Comparison of ENCODE assay signal across 12 mouse cellular contexts in the genomic region with DNA sequence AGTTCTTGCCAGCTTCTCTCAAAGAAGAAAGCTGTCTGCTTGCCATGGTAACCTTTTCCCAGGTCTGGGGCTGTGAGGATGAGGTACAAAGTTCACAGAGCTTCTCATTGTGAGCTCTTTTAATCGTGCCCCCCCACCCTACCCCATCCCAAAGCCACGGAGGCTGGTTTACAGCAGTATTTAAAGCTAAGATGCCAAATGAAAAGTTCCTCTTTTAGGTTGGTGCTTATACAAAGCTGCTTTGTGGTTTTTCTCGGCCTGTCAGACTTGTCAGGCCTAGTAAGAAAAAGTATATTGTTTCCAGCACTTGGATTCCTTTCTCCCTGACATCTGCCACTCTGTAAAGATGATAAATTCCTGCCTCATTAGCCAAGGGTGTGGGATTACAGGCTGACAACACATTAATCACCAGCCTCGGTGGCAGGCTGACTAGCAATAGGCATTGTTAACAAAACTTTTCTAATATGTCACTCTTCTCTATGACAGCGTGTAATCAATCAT.
DNase-seq lines count a peak whose midpoint lies in the region; ATAC-seq lines count a peak whose summit lies in the region.
"Had no signal": no experiment of that assay in that cellular context is flagged by ENCODE, and none has a peak within 500 bp of the region (broad histone marks: within the 10 kb centered on the region; RNA-seq: fewer than 3 reads in every experiment).

No protein-coding gene starts in this region.

- no peaks in the 10 kb centered on the region for H3K27me3 ChIP-seq in intestine, embryonic 14.5 days (replicated peaks; ENCODE audit: control insufficient read depth, insufficient read depth, low read length)
- no peaks in the 10 kb centered on the region for H3K27me3 ChIP-seq in intestine, embryonic 15.5 days (replicated peaks)
- H3K27me3 ChIP-seq in embryonic facial prominence, embryonic 15.5 days, result no peaks in the 10 kb centered on the region
- no peaks in the 10 kb centered on the region for H3K27me3 ChIP-seq in kidney, embryonic 16.5 days (ENCODE audit: insufficient read depth, low read length)

- H3K9ac ChIP-seq in intestine, embryonic 14.5 days (ENCODE audit: low read length), result no peak overlapping the region
- H3K9ac ChIP-seq in intestine, embryonic 15.5 days, result no peak overlapping the region
- H3K9ac ChIP-seq in embryonic facial prominence, embryonic 15.5 days, result no peak overlapping the region
- no peak overlapping the region for H3K9ac ChIP-seq in kidney, embryonic 16.5 days (replicated peaks; ENCODE audit: low read length)
- H3K9ac ChIP-seq: limb, embryonic 12.5 days had no signal

- 29% methylated on average over 5 of the region's 5 CpGs for WGBS in intestine, embryonic 14.5 days
- 36% methylated on average over 5 of the region's 5 CpGs for WGBS in intestine, embryonic 15.5 days
- 11% methylated on average over 5 of the region's 5 CpGs for WGBS in embryonic facial prominence, embryonic 15.5 days
- 29% methylated on average over 5 of the region's 5 CpGs for WGBS in kidney, embryonic 16.5 days

- peaks cover 20% of the 10 kb centered on the region for H3K4me1 ChIP-seq in intestine, embryonic 14.5 days (replicated peaks; ENCODE audit: control insufficient read depth, insufficient read depth, low read length)
- peaks cover 10% of the 10 kb centered on the region; the same call in 1 of the 2 replicates for H3K4me1 ChIP-seq in intestine, embryonic 15.5 days (replicated peaks)
- peaks cover 41% of the 10 kb centered on the region for H3K4me1 ChIP-seq in embryonic facial prominence, embryonic 15.5 days
- peaks cover 40% of the 10 kb centered on the region for H3K4me1 ChIP-seq in kidney, embryonic 16.5 days (ENCODE audit: insufficient read depth, low read length)

- no peaks in the 10 kb centered on the region for H3K36me3 ChIP-seq in intestine, embryonic 14.5 days (ENCODE audit: control insufficient read depth, insufficient read depth, low read length)
- no peaks in the 10 kb centered on the region for H3K36me3 ChIP-seq in intestine, embryonic 15.5 days
- H3K36me3 ChIP-seq in embryonic facial prominence, embryonic 15.5 days, result no peaks in the 10 kb centered on the region
- H3K36me3 ChIP-seq in kidney, embryonic 16.5 days (ENCODE audit: insufficient read depth, low read length), result no peaks in the 10 kb centered on the region
- H3K36me3 ChIP-seq: limb, embryonic 12.5 days had no signal

- peak; percentile 50 for DNase-seq in intestine, embryonic 14.5 days (ENCODE audit: low spot score)
- DNase-seq in MEL-GATA-1-ER (ENCODE audit: extremely low read depth, low read depth), result peak; percentile 2
- no peak for DNase-seq in ovary, postnatal 10 days (ENCODE audit: low spot score)
- DNase-seq in spleen, adult 12 weeks (ENCODE audit: low spot score), result no peak
- DNase-seq in left cerebral cortex, postnatal 10 days (ENCODE audit: extremely low spot score in 1 of 2, low spot score in 2 of 2), result no peak
- DNase-seq: adrenal gland, adult 8-10 months; heart, postnatal 4 days; midbrain, embryonic 14.5 days had no signal

- no peak overlapping the region for H3K4me3 ChIP-seq in intestine, embryonic 14.5 days (ENCODE audit: low read depth, low read length)
- H3K4me3 ChIP-seq in intestine, embryonic 15.5 days (replicated peaks), result no peak overlapping the region
- no peak overlapping the region for H3K4me3 ChIP-seq in embryonic facial prominence, embryonic 15.5 days (replicated peaks)
- H3K4me3 ChIP-seq in kidney, embryonic 16.5 days (ENCODE audit: low read length), result no peak overlapping the region
- H3K4me3 ChIP-seq: limb, embryonic 12.5 days had no signal

- H3K9me3 ChIP-seq in intestine, embryonic 14.5 days (ENCODE audit: control insufficient read depth, low read length), result no peaks in the 10 kb centered on the region
- no peaks in the 10 kb centered on the region for H3K9me3 ChIP-seq in intestine, embryonic 15.5 days
- no peaks in the 10 kb centered on the region for H3K9me3 ChIP-seq in embryonic facial prominence, embryonic 15.5 days (replicated peaks)
- no peaks in the 10 kb centered on the region for H3K9me3 ChIP-seq in kidney, embryonic 16.5 days (ENCODE audit: low read length)
- H3K9me3 ChIP-seq: limb, embryonic 12.5 days had no signal

- H3K4me2 ChIP-seq in intestine, embryonic 14.5 days (ENCODE audit: low read length), result no peak overlapping the region
- no peak overlapping the region for H3K4me2 ChIP-seq in intestine, embryonic 15.5 days (replicated peaks)
- H3K4me2 ChIP-seq in embryonic facial prominence, embryonic 15.5 days (replicated peaks), result no peak overlapping the region
- H3K4me2 ChIP-seq in kidney, embryonic 16.5 days (replicated peaks; ENCODE audit: low read depth, low read length), result no peak overlapping the region
- H3K4me2 ChIP-seq: limb, embryonic 12.5 days had no signal

- no peak overlapping the region for H3K27ac ChIP-seq in intestine, embryonic 14.5 days (ENCODE audit: low read depth)
- H3K27ac ChIP-seq in intestine, embryonic 15.5 days, result no peak overlapping the region
- peak overlapping the region; percentile 28 for H3K27ac ChIP-seq in embryonic facial prominence, embryonic 15.5 days (replicated peaks)
- peak overlapping the region; percentile 47; the same call in 1 of the 2 replicates for H3K27ac ChIP-seq in kidney, embryonic 16.5 days (ENCODE audit: low read length)
- H3K27ac ChIP-seq: limb, embryonic 12.5 days had no signal

- no peak for ATAC-seq in intestine, embryonic 14.5 days (replicated peaks; ENCODE audit: low FRiP score, low TSS enrichment, low read depth)
- no peak for ATAC-seq in intestine, embryonic 15.5 days
- no peak for ATAC-seq in embryonic facial prominence, embryonic 15.5 days (ENCODE audit: insufficient number of reproducible peaks, low FRiP score, low TSS enrichment, low read depth)
- no peak; the same call in 1 of the 2 replicates for ATAC-seq in kidney, embryonic 16.5 days (ENCODE audit: low FRiP score, low TSS enrichment)

- intact Hi-C loops in left cerebral cortex, postnatal 10 days (cut with DNase I), result no loop called here

Comparison
In these comparisons a context has a peak if more than half of its experiments do, and no peak if none do; other contexts are left out.
1. DNase-seq: peak in intestine, embryonic 14.5 days (single experiment) and MEL-GATA-1-ER (single experiment); none in ovary, postnatal 10 days (single experiment), spleen, adult 12 weeks (single experiment) and left cerebral cortex, postnatal 10 days (0 of 2).
2. H3K27ac ChIP-seq: peak in embryonic facial prominence, embryonic 15.5 days (single experiment) and kidney, embryonic 16.5 days (single experiment); none in intestine, embryonic 14.5 days (single experiment) and intestine, embryonic 15.5 days (single experiment).